Mouse (Mus musculus) NIH3T3 (cell line): Measurements from ENCODE around the gene Abcf2.
"Not testable (repeated sequence)": the region's sequence is repeated elsewhere in the genome, so short reads cannot be mapped to it uniquely, and the experiment has no call there.

Source experiments
- DNase-seq: peaks from one replicate; pipeline ENCODE4 v3.0.0-alpha.2; 2012; ENCODE audit warnings: low read depth

Abcf2 gene

DNA sequence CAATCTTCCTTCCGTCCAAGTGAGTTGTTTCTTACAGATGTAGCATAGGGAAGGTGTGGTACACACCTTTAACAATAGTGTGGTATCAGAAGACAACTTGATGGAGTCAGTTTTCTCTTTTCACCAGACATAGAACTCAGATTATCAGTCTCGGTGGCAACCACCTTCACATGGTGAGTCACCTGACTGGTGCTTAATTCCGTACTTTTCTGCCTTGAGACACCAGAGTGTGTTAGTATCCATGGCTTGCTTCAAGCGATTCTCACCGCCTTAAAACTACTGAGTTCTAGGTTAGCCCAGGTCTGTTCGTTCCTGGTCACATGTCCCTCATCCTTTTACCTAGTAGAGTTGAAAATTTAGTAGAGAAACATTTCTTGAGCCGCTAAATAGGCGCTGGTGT is 8.8 kb upstream of the Abcf2 start:
- peak; percentile 37 for DNase-seq

DNA sequence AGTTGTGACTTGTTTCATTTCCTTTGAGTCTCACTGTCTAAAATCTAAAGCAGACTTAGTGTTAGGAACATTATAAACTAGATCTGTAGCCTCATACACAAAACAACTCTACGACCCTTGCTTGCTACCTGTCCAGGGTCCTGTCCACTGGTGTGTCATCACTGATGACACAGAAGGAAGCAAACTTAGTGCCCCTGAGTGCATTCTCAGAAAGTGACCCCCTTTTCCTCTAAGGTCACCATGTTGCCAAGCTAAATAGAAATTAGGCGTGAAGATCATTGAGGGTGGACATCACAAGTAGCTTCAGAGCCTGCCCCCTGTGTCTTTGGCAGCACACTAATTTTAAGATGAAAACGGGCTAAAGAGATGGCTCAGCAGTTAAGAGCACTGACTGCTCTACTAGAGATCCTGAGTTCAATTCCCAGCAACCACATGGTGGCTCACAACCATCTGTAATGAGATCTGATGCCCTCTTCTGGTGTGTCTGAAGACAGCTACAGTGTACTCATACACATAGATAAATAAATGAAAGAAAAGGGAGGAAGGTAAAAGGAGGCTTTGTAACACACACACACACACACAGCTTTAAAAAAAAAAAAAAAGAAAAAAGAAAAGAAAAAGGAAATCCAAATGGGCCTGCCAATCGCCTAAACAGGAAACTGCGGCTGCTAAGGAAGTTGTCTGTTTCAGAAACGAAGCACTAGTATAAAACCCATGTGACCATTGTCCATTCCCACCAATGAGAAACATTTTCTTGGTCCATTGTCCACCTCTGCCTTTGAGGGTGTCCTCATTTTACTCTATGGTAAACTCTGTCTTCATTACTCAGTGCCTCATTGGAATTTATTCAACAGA is 1.1 kb upstream of the Abcf2 start:
- no peak for DNase-seq

DNA sequence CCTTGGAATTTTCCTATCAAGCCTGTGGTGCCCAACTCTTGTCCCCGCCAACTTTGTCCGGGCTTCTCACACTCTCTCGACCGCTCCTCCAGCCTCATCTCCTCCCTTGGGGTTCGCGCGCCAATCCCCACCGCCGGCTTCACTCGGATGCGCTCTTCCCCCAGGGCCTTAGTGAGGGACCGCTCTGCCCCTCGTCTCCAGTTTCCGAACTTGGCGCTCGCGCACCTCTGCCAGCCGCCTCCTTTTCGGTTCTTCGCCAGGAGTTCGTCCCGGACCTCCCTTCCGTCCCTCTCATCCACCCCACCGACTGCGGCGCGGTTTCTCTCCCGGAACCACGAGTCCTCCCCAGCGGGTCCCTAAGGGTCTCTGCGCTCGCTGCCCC is 475 bp downstream of the Abcf2 start:
- peak; percentile 56 for DNase-seq

DNA sequence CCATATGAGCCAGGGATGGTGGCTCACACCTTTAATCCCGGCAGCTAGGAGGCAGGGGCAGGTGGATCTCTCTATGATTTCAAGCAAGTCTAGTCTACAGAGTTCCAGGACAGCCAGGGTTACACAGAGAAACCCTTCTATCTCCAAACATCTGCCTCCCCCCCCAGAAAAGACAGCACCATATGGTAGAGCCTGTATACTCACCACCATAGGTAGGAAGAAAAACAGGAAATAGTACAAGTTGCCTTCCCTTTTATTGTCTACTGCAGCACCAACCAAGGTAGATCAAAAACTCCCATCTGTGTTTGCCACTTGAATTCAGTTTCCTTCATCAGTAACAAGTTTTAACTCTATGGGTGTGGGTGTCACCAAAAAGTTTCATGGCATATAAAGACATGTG is 1.3 kb downstream of the Abcf2 start:
- DNase-seq = no peak

DNA sequence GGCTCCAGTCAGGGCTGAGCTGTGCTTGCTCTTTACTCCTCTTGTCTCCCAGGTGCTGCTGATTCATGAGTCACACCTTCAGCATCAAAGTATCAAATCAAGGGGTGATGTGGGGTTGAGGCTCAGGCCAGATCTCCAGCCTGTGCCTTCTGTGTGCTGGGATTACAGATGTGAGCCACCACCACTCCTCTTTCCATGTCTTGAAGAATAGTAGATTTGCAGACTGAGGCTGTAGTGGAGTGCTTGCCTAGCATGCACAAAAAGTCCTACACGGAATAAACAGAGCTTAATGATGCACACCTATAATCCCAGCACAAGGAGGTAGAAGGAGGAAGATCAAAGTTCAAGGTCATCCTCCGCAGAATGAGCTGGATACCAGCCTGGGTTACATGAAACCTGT is 20.6 kb downstream of the Abcf2 start, which contains the start of gene 4931409K22Rik:
Gene 4931409K22Rik, minus strand, starts transcription at position 101 of the 400 bp plus-strand sequence.
- no peak for DNase-seq

DNA sequence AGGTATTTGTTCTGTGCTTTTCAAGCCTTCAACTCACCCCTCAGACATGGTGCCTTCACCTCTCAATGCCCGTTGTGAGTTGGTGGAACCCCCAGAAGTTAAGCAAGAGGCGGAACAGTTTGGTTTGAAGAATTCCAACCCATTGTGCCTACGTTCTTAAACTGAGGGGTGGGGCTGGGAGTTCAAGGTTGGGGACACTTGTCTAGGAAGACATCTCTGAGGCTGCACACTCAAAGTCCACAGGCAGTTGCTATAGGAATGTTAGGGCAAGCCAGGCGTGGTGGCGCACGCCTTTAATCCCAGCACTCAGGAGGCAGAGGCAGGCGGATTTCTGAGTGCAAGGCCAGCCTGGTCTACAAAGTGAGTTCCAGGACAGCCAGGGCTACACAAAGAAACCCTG is 21.9 kb downstream of the Abcf2 start:
- not testable (repeated sequence) for DNase-seq

DNA sequence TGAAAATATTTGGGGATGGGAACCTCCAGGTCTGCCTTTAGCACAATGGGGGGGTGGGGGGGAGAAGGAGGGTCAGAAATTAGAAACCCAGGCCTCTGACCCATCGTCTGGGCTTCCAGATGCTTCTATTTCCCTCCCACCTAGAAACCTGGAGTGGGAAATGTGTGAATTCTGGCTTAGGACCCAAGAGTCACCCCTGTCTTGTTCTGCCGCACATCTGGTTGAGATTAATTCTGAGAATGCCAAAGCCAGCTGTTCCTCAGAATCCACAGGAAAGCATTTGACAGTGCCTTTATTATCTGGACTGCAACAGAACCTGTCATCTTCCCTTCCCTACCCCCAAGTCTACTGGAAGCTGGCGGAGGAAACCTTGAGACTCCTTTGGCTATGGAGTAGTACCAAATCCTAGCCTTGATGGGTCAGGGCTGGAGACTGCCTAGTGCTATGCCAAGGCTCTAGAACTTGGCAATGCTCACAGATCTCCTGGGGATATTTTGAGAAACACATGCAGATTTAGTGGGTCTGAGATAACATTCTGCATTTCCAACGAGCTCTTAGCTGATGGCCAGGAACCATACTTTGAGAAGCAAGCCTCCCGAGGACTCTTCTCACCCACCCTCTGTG is 23.5 kb downstream of the Abcf2 start:
- DNase-seq = peak; percentile 64

DNA sequence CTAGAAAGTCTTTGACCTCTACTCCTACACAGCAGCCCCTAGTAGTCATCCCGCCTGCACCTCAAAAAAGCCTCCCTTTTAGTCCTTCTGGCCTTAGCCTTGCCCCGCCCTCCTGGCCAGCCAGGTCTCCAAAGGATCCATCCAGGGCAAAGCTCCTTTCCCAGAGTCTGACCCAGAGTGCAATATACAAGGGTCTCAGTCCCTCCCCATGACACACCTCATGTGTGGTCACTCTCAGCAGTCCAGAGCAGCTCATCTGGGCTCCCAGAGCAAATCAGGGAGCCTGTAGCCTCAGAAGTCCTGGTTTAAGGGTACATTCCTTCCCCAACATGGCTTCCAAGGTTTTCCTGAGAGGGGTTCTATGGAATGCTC is 26.0 kb downstream of the Abcf2 start:
- no peak for DNase-seq

DNA sequence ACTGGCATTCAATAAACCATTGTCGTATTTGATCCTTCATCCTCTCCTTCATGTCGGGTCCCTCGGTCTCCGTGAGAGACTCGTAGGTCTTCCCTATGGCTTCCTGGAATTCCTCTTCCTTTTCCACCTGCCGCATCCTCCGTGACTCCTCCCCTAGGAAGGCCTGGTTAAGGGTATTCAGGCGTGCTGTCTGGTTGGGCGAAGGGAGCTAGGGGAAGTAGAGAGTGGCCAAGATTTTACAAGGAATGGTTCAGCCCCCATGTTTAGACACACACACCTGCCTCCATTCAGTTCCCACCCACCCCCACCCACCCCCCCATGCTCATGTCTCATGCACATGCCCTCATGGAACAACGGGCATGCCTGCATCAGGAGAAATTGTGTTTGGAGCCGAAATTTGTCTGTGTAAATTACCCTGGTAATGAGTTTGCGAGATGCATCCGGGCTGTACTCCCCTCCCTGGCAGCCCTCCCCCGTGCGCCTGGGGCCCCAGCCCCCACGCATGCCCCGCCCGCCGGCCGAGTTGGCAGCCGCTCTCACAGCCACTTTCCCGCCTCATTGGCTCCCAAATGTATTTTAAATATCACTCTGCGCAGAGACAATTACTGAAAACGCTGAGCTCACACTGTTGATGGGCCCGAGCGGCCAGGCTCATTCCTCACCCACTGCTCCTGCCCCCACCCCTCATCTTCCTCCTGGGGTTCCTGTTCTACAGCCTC is 26.5 kb downstream of the Abcf2 start:
- DNase-seq = no peak

DNA sequence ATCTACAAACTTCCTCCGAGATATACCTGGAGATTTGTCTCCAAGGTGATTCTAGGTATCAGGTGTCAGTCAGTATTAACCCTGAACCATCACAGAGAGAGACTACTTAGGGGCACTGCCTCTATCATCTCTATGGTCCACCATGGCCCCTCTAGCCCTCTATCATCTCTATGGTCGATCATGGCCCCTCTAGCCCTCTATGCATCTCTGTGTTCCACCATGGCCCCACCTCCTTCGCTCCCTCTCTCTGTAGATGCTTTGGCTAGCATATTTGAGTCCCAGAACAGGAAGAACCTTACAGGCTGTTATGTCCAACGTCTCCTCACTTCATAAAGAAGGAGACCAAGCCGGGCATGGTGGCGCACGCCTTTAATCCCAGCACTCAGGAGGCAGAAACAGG is 34.6 kb downstream of the Abcf2 start:
- peak; percentile 38 for DNase-seq

DNA sequence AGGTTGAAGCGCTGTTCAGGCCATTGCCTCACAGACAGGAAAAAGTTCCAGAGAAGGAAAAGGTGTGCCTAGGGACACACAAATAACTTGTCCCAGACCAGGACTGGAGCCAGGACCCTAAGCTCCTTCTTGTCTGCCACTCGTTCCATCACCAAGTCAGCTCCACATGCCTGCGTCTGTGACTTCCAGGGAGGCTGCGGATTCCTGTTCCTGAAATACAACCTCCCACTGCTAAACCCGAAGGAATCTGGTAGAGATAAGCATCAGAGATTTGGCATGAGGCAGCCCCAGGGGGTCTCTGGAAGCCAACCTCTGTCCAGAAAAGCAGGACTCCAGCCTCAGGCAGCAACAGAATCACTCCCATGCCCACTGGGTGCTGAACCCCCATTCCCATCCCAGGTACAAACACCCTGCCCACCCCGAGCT is 36.1 kb downstream of the Abcf2 start:
- no peak for DNase-seq

DNA sequence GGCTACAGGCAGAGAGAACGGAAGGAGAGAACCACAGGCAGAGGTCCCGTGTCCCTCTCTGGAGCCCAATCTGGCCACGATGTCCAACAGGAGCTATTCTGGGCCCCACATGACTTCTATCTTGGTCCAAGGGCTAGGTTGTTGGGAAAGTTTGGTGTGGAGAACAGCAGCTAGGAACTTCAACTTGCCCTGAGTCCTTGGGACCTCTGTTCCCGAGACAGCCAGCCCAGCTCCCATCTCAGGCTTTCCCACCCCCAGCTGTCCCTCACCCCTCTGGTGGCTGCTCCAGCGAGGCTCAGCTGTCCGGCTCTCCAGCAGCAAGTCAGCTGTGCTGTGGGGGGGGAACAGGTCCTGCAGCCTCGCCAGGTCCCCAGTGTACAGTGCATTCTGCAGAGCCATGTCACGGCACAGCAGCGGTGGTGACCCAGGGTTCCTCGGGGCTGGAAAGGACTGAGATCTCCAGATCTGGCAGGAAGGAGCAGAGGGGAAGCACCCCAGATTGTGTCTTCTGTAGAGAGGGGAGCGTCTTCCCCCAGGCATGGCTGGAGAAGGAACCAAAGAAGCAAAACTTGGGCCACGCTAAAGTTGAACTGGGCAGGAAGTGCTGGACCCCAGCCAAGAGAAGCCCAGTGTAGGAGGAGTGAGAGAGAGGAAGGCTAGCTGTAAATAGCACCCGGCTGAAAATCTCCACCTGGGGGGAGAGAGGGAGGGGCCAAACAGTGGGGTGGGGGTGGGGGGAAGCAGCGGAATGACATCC is 36.7 kb downstream of the Abcf2 start, which contains the start of gene Asb10:
Gene Asb10, minus strand, starts transcription at position 592 of the 757 bp plus-strand sequence.
- peak; percentile 46 for DNase-seq

DNA sequence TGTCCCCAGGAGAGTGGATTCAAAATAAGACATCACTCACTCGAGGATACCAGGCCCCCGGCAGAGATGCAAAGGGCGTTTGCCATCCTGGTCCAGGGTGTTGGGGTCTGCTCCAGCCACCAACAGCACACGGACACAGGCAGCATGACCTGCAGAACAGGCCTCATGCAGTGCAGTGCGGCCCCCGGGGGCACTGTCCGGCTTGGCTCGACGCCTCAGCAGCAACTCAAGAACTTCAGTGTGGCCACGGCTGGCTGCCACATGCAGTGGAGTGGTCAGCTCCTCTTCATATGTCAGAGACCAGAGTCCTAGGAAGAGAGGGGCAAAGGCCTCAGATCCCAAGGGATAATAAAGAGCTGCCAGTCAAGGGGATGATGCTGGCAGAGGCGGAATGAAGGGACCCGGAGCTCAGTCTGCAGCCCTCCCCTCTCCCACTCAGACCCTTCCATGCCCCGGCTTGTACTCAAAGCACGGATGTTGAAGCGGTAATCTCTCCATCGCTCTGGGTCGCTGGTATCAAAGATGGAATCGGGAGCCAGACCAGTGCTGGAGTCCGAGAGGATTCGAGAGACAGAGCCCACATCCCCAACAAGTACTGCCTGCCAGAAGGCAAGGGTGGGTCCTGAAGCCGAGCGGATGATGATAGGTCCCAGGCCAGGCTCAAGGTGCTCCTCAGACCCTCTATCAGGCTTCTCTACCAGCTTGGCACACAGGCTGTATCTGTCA is 37.5 kb downstream of the Abcf2 start:
- no peak for DNase-seq

DNA sequence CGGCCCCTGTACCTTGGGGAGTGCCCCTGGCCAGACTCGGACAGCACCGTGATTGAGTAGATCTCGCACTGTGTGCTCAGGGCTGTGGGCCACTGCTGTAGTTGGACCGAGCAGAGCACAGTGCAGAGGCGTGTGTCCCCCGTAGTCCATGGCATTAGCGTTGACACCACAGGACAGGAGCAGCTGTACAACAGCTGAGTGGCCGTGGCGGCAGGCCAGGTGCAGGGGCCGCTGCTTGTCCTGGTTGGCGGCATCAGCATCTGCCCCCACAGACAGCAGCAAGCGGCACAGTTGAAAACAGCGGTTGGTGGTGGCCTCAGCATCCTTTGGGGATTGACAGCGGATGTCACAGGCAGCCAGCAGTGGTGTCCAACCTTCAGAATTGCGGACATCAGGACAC is 39.6 kb downstream of the Abcf2 start:
- no peak for DNase-seq

DNA sequence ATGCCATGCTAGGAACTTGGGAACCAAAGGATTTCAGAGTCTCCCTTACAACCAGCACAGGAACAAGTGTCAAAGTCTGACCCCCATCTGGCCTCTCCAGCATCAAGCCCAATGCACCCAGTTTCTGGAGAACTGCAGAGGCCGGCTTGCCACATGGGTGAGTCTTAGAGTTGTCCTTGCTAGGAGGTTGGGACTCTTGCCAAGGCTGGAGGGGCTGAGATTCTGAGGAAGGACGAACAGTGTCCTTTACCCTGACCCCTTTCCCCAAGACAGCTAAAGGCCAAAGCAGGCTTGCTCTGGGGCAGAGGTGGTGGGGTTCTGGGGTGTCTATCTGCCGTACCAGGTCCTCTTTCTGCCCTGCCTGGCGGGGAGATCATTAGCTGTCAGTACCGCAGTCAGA is 40.8 kb downstream of the Abcf2 start:
- DNase-seq = no peak

DNA sequence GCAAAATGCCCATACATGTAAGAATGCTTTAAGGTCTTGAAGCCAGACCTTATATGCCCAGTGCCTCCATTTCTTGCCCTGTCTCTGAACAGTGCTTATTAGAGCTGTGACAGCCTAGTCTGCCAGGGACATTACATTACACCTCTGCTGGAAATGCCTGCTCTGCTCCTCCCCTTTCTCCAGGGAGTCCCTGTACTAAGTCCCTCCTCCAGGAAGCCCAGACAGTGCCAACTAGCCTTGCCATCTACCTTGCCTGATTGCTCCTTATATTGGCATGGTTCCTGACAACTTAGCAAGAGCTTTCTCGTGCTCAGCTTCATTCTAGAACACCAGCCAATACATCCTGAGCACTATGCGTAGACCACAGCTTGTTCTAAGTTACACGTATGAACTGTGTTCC is 41.5 kb downstream of the Abcf2 start:
- no peak for DNase-seq

DNA sequence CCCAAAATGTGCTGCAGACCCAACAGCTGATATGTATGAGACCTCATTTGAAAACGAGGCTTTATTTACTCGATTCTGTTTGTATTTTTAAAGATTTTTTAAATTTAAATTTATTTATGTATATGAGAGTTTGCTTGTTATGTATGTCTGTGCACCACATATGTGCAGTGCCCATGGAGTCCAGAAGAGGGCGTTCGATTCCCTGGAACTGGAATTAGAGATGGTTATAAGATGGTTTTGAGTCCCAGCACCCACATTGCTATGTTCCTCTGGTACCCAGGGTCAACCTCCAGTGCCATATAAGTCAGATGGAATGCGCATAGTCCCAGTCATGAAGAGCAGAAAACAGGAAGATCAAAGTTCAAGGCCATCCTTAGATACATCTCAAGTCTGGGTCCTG is 43.0 kb downstream of the Abcf2 start:
- no peak for DNase-seq

DNA sequence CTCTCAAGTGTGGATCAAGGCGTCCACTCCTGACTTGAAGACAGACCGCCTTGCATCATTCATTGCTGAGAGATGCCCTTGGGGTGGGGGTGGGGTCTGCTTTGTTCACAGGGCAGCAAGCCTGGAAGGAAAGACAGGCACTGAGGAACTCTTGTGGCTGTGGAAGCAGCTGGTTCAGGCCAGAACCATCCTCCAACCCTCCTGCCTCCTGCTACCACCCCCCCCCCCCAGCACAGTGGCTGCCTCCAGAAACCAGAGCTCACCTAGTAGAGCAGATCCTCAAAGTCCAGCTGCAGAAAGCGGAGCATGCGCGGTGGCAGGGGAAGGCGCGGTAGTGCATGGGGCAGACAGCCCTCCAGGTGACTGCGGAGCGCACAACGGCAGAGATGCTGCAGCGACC is 43.9 kb downstream of the Abcf2 start:
- no peak for DNase-seq

DNA sequence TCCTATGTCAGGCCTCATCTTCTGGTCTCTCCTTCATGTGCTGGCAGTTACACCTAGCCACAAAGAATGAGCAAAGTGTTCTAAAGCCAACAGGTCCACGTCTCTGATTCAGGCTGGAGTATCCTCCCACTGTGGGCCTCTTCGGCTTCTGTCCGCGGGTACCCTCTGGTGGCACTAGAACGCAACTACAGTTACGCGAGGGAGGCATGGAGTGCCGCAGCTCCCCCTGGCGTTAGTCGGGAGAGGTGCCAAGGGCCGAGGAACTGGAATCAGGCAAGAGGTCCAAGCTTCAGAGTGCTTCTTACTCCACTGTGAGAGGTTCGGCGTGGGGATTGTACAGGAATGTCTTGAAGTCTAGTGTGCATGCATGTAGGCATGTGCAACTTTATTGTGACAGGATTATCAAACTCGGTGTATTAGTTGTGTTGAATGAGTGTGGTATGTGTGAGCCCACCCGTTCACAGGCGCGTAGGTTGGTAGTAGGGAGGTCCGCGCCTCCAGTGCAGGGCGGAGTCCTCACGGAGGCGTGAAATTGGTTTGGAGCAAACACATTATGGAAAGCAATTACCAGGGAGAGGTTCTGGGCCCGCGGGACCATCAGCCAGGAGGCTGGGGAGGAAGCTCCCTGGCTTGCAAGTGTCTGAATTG is 47.1 kb downstream of the Abcf2 start:
- DNase-seq = peak; percentile 96

DNA sequence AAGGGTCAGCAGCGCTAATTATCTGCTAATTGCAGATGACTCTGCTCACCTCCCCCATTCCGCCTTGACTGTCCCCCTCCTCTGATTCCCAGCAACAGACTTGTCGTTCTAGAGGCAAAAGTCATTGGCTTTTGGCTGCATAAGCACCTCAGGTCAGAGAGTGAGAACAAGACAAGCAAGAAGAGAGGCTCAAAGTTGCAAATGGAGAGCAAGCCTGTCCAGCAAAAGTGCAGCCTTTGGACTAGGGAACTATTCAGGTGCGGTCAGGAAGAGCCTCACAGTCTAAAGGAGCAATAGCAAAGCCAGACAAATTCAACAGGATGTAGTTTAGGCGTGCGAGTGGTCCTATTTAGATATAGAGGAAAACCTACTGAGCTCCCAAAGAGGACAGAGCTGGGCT is 49.5 kb downstream of the Abcf2 start:
- DNase-seq = no peak

DNA sequence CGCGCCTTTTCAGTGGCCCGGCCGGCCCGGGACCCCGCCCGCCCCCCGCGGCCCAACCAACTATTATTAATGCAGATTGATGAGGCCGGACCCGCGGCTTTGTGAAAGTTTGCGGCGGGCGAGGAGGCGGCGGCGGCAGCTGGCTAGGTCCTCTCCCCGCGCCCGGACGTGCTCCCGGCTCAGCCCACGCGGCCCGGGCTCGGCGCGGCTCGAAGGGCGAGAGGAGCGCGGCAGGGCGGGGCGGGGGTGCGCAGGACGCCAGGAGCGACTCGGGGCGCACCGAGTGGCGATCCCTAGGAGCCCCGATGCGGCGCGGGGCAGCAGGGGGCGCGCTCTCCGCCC is 50.4 kb downstream of the Abcf2 start, which contains the start of gene Gbx1:
Gene Gbx1, minus strand, starts transcription at position 314 of the 342 bp plus-strand sequence.
- DNase-seq = no peak
